Mouse (Mus musculus): Measurements from ENCODE around the gene Gpr137. TPM values are rescaled to one million over a fixed set of nuclear protein-coding genes. Genes with fewer than 3 reads are reported as not detected.

Gene Gpr137
- polyA plus RNA-seq, 1 experiment from 2014 or later = 20.2 TPM

DNA sequence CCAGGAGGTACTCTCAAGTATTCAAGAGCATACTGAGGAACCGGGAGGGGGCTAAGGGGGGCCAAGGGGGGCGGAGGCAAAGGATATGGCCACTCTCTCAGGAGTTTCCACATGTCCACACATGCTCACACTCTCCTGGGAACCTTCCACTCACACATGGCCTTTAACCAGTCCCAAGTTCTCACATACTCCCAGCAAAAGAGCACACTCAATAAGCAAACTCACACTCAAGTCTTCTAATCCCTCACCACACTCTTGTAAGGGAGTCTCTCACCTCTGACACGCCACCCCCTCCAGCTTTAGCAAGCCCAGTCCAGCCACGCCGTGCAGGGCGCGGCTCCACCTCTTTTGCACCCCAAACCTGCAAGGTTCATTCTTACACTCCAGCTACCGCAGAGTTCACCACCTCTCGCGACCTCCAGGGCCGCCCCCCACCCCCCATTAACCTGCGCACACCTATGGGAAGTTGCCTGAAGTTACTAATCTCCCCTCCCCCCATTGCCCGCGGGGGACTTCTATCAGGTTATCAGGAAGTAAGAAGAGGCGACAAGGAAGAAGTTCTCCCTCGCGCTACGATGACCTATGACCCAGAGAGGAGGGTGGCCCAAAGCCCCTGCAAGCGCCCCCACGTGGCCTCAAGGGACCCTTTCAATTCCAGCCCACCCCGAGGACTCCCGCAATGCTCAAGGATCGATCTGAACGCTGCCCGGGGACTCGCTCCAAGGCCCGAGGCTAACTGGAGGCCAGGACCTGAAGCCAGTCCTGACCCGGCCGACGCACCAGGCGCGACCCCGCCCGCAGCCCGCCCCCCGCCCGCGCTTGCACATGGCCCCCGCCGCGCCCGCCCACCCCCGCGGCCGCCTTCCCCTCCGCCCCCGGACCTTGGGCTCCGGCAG lies 21.3 kb downstream of the Gpr137 start:
- 3% methylated on average over 47 of the region's 48 CpGs for WGBS
- H3K9ac ChIP-seq (ENCODE audit: low read length) = peak overlapping the region; percentile 93
- H3K36me3 ChIP-seq (ENCODE audit: control insufficient read depth, insufficient read depth, low read length) = no peaks in the 10 kb centered on the region; the same call in 1 of the 2 replicates
- H3K27me3 ChIP-seq (ENCODE audit: control insufficient read depth, insufficient read depth, low read length) = peaks cover 22% of the 10 kb centered on the region
- no peaks in the 10 kb centered on the region for H3K9me3 ChIP-seq (replicated peaks; ENCODE audit: control insufficient read depth, low read length)
- H3K4me2 ChIP-seq (ENCODE audit: low read depth, low read length) = peak overlapping the region; percentile 78
- ATAC-seq (ENCODE audit: insufficient read depth, low FRiP score) = no peak
- H3K27ac ChIP-seq (ENCODE audit: low read length) = peak overlapping the region; percentile 92
- H3K4me3 ChIP-seq (replicated peaks; ENCODE audit: low read length) = peak overlapping the region; percentile 84
- peaks cover 35% of the 10 kb centered on the region for H3K4me1 ChIP-seq (ENCODE audit: control insufficient read depth, insufficient read depth, low read length)

DNA sequence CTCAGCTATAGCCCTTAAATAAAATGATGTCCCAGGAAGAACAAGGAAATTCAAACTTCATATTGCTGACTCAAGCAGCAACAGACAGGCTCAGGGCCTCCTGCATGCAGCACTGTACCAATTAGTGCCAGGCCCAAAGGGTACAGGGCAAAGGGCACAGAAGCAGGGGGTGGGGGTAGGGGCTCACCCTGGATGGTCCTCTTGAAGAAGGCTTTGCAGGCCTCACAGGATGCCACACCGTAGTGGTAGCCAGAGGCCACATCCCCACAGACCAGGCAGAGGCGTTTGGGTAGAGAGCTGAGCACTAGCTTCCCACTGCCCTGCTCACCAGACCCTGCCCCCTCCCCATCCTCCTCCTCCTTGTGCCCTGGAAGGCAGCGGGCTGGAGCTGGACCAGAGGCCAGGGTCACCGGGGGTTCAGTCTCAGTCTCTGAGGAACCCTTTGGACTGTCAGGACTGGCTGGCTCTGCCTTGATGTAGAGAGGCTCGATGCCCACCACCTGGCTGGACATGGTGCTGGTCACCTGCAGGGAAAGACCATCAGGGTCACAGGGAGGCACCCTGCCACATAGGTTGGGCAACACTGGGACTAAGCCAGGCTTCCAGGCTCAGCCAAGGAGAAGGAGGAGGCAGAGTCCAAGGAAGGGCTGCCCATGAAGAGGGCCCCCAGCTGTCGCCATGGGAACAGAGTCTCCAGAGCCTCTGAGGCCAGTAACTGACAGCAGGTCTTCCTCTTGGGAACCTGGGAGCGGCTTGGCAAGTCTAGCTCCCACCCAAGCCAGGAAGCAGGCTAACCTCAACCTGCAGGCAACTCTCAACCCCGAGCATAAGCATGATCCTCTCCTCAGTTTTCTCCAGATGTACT lies 22.2 kb downstream of the Gpr137 start:
- Histone ChIP-seq H3K9ac (ENCODE audit: low read length) (peak overlapping the region; percentile 93), H3K27ac (ENCODE audit: low read length) (peak overlapping the region; percentile 92), H3K36me3 (ENCODE audit: control insufficient read depth, insufficient read depth, low read length) (no peaks in the 10 kb centered on the region; the same call in 1 of the 2 replicates), H3K4me1 (ENCODE audit: control insufficient read depth, insufficient read depth, low read length) (peaks cover 27% of the 10 kb centered on the region), H3K4me3 (replicated peaks; ENCODE audit: low read length) (peak overlapping the region; percentile 84), H3K9me3 (replicated peaks; ENCODE audit: control insufficient read depth, low read length) (no peaks in the 10 kb centered on the region), H3K27me3 (ENCODE audit: control insufficient read depth, insufficient read depth, low read length) (peaks cover 13% of the 10 kb centered on the region), H3K4me2 (ENCODE audit: low read depth, low read length) (peak overlapping the region; percentile 78)
- WGBS = 39% methylated on average over 8 of the region's 8 CpGs
- ATAC-seq (ENCODE audit: insufficient read depth, low FRiP score) = 0 out of 2 replicates have a peak, but pooled peaks have one; percentile 2

DNA sequence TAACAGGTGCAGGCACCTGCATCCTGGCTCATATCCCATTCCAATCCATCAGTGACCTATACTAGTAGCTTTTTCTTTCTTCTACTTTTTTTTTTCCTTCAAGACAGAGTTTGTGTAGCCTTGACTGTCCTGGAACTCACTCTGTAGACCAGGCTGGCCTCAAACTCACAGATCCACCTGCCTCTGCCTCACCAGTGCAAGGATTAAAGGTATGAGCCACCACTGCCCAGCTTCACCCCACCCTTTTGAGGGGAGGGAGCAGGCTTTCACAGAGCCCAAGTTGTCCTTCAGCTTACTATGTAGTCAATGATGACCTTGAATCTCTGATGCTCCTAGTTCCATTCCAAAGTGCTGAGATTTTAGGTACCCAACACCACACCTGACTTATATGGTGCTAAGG lies 22.8 kb downstream of the Gpr137 start:
- 0 out of 2 replicates have a peak overlapping the region, but pooled peaks have one; percentile 93 for H3K9ac ChIP-seq (ENCODE audit: low read length)
- peaks cover 26% of the 10 kb centered on the region for H3K4me1 ChIP-seq (ENCODE audit: control insufficient read depth, insufficient read depth, low read length)
- no peak overlapping the region for H3K4me3 ChIP-seq (replicated peaks; ENCODE audit: low read length)
- peak overlapping the region; percentile 92 for H3K27ac ChIP-seq (ENCODE audit: low read length)
- H3K4me2 ChIP-seq (ENCODE audit: low read depth, low read length) = no peak overlapping the region
- H3K9me3 ChIP-seq (replicated peaks; ENCODE audit: control insufficient read depth, low read length) = no peaks in the 10 kb centered on the region
- H3K27me3 ChIP-seq (ENCODE audit: control insufficient read depth, insufficient read depth, low read length) = peaks cover 11% of the 10 kb centered on the region
- ATAC-seq (ENCODE audit: insufficient read depth, low FRiP score) = no peak
- no peaks in the 10 kb centered on the region; the same call in 1 of the 2 replicates for H3K36me3 ChIP-seq (ENCODE audit: control insufficient read depth, insufficient read depth, low read length)

DNA sequence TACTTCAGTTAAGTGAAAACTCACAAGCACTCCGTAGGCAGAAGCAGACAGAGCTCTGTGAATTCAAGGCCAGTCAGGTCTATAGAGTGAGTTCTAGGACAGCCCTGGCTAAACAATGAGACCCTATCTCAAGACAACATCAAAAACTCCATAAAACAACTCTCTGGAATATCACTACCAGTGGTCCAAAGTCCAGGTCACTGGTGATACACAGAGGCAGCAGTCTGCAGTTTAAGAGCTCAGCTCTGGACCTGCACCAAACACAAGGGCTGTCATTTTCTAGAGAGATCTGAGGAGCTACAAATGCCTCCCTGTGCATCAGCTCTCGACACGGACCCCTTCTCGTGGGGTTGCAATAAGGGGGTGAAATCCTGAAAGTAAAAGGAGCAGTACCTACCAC lies 24.0 kb downstream of the Gpr137 start:
- Histone ChIP-seq H3K27me3 (ENCODE audit: control insufficient read depth, insufficient read depth, low read length) (peaks cover 4% of the 10 kb centered on the region; the same call in 1 of the 2 replicates), H3K27ac (ENCODE audit: low read length) (no peak overlapping the region; the same call in 1 of the 2 replicates), H3K4me3 (replicated peaks; ENCODE audit: low read length) (no peak overlapping the region), H3K4me1 (ENCODE audit: control insufficient read depth, insufficient read depth, low read length) (peaks cover 26% of the 10 kb centered on the region), H3K4me2 (ENCODE audit: low read depth, low read length) (no peak overlapping the region), H3K9ac (ENCODE audit: low read length) (no peak overlapping the region), H3K9me3 (replicated peaks; ENCODE audit: control insufficient read depth, low read length) (no peaks in the 10 kb centered on the region), H3K36me3 (ENCODE audit: control insufficient read depth, insufficient read depth, low read length) (no peaks in the 10 kb centered on the region; the same call in 1 of the 2 replicates)
- WGBS = 87% methylated on average over 4 of the region's 4 CpGs
- ATAC-seq (ENCODE audit: insufficient read depth, low FRiP score) = no peak

DNA sequence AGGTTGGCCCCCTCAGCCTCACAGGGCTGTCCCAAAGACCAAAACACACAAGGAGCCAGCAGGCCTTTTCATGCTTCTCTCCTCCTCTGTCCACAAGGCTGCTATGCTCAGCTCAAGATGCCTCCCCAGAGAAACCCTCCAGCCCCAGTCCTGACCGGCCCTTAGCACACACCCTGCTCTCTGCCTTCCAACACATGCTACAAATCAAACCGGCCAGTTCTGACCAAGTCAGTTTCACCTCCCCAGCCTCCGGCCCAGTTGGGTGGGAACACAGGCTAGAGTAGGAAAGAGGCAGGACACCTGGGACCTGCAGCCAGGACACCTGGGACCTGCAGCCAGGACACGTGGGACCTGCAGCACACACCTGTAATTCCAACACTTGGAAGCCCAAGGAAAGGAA lies 25.8 kb downstream of the Gpr137 start:
- H3K4me1 ChIP-seq (ENCODE audit: control insufficient read depth, insufficient read depth, low read length) = peaks cover 26% of the 10 kb centered on the region
- WGBS = 68% methylated on average over 4 of the region's 4 CpGs
- H3K9me3 ChIP-seq (replicated peaks; ENCODE audit: control insufficient read depth, low read length) = no peaks in the 10 kb centered on the region
- H3K36me3 ChIP-seq (ENCODE audit: control insufficient read depth, insufficient read depth, low read length) = no peaks in the 10 kb centered on the region; the same call in 1 of the 2 replicates
- H3K4me2 ChIP-seq (ENCODE audit: low read depth, low read length) = no peak overlapping the region
- H3K27ac ChIP-seq (ENCODE audit: low read length) = no peak overlapping the region
- no peak overlapping the region for H3K4me3 ChIP-seq (replicated peaks; ENCODE audit: low read length)
- no peak overlapping the region; the same call in 1 of the 2 replicates for H3K9ac ChIP-seq (ENCODE audit: low read length)
- no peak for ATAC-seq (ENCODE audit: insufficient read depth, low FRiP score)
- H3K27me3 ChIP-seq (ENCODE audit: control insufficient read depth, insufficient read depth, low read length) = no peaks in the 10 kb centered on the region

DNA sequence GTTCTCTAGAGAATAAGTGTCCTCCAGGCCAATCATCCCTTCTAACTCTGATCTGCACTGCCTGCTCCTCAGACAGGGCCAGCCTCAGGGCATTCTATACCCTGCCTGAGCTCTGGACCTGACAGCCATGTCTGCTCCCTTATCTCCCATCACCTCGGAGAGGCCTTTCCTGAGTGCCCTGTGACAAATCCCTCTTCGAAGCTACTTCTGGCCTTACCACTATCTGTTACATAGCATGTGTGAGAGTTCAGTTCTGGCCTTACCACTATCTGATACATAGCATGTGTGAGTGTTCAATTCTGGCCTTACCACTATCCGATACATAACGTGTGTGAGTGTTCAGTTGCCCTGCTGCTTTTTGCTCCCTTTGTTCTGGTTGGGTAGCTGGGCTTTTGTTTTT lies 27.0 kb downstream of the Gpr137 start:
- ATAC-seq (ENCODE audit: insufficient read depth, low FRiP score) = no peak
- peaks cover 26% of the 10 kb centered on the region for H3K4me1 ChIP-seq (ENCODE audit: control insufficient read depth, insufficient read depth, low read length)
- H3K4me2 ChIP-seq (ENCODE audit: low read depth, low read length) = no peak overlapping the region
- WGBS = 72% methylated on average over 4 of the region's 4 CpGs
- no peaks in the 10 kb centered on the region for H3K27me3 ChIP-seq (ENCODE audit: control insufficient read depth, insufficient read depth, low read length)
- H3K36me3 ChIP-seq (ENCODE audit: control insufficient read depth, insufficient read depth, low read length) = no peaks in the 10 kb centered on the region; the same call in 1 of the 2 replicates
- no peak overlapping the region for H3K9ac ChIP-seq (ENCODE audit: low read length)
- no peaks in the 10 kb centered on the region for H3K9me3 ChIP-seq (replicated peaks; ENCODE audit: control insufficient read depth, low read length)
- H3K27ac ChIP-seq (ENCODE audit: low read length) = no peak overlapping the region
- H3K4me3 ChIP-seq (replicated peaks; ENCODE audit: low read length) = no peak overlapping the region

DNA sequence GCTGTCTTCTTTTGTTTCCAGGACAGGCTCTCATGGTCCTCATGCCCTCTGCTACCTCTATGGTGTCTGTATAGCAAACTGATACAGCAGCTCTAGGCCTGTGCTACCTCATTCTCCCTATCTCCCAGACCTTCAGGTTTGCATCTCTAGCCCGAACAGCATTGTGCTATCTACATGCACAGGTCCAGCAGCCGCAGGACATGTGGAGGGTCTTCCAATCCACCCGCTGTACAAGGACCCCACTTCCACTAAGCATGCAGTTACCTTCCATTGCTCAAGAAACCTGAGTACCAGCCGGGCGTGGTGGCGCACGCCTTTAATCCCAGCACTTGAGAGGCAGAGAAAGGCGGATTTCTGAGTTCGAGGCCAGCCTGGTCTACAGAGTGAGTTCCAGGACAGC lies 27.7 kb downstream of the Gpr137 start:
- no peak for ATAC-seq (ENCODE audit: insufficient read depth, low FRiP score)
- H3K4me2 ChIP-seq (ENCODE audit: low read depth, low read length) = no peak overlapping the region
- 91% methylated on average over 9 of the region's 9 CpGs for WGBS
- H3K9me3 ChIP-seq (replicated peaks; ENCODE audit: control insufficient read depth, low read length) = no peaks in the 10 kb centered on the region
- H3K36me3 ChIP-seq (ENCODE audit: control insufficient read depth, insufficient read depth, low read length) = no peaks in the 10 kb centered on the region; the same call in 1 of the 2 replicates
- no peak overlapping the region; the same call in 1 of the 2 replicates for H3K27ac ChIP-seq (ENCODE audit: low read length)
- no peak overlapping the region for H3K9ac ChIP-seq (ENCODE audit: low read length)
- H3K4me3 ChIP-seq (replicated peaks; ENCODE audit: low read length) = no peak overlapping the region
- H3K4me1 ChIP-seq (ENCODE audit: control insufficient read depth, insufficient read depth, low read length) = peaks cover 19% of the 10 kb centered on the region
- H3K27me3 ChIP-seq (ENCODE audit: control insufficient read depth, insufficient read depth, low read length) = no peaks in the 10 kb centered on the region

DNA sequence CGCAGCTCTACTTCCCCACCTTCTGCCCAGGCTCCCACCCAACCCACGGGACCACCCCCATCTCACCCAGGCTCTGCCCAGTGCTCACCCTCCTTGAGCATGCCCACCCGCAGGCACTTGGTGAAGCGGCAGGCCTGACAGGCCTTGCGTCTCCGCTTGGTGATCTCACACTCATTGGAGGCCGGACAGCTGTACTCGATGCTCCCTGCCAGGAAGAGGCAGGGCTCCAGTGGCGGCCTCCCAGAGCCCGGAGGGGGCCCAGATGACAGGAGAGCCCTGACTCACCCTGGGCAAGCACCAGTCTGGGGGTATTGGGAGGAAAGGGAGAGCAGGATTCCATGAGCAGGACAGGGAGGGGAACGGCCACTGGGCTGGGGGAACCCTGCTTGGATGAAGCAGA lies 28.3 kb downstream of the Gpr137 start:
- whole genome bisulfite sequencing = 76% methylated on average over 11 of the region's 11 CpGs
- Histone ChIP-seq H3K27ac (ENCODE audit: low read length) (no peak overlapping the region; the same call in 1 of the 2 replicates), H3K4me3 (replicated peaks; ENCODE audit: low read length) (no peak overlapping the region), H3K27me3 (ENCODE audit: control insufficient read depth, insufficient read depth, low read length) (no peaks in the 10 kb centered on the region), H3K4me1 (ENCODE audit: control insufficient read depth, insufficient read depth, low read length) (peaks cover 16% of the 10 kb centered on the region), H3K9me3 (replicated peaks; ENCODE audit: control insufficient read depth, low read length) (no peaks in the 10 kb centered on the region), H3K4me2 (ENCODE audit: low read depth, low read length) (no peak overlapping the region), H3K9ac (ENCODE audit: low read length) (no peak overlapping the region; the same call in 1 of the 2 replicates), H3K36me3 (ENCODE audit: control insufficient read depth, insufficient read depth, low read length) (no peaks in the 10 kb centered on the region; the same call in 1 of the 2 replicates)
- no peak for ATAC-seq (ENCODE audit: insufficient read depth, low FRiP score)

Measured in stomach, embryonic 16.5 days (tissue).